Mouse (Mus musculus) embryonic facial prominence, embryonic 15.5 days (tissue): ENCODE results near the gene Bbs5. TPM values are rescaled to one million over a fixed set of nuclear protein-coding genes. Genes with fewer than 3 reads are reported as not detected.
"Not testable (repeated sequence)": the region's sequence is repeated elsewhere in the genome, so short reads cannot be mapped to it uniquely, and the experiment has no call there.

Experiments used
- ATAC-seq: fragments of 200-750 bp; cut with Nextera tagmentation; 2 replicates; pipeline ENCODE4 v1.8.0; 2017; ENCODE audit warnings: low read depth, moderate TSS enrichment; ENCODE audit not compliant: insufficient number of reproducible peaks, low FRiP score, low TSS enrichment
- H3K27ac ChIP-seq: fragments of 300-500 bp; sonication (generic); replicated peaks from 2 replicates; pipeline ENCODE4 v1.5.1; 2015; ENCODE audit warnings: mild to moderate bottlenecking, inconsistent platforms
- H3K27me3 ChIP-seq: fragments of 300-500 bp; sonication (generic); 2 replicates; pipeline ENCODE4 v1.6.1; 2015; ENCODE audit warnings: inconsistent platforms
- H3K36me3 ChIP-seq: fragments of 300-500 bp; sonication (generic); 2 replicates; pipeline ENCODE4 v1.6.1; 2015; ENCODE audit warnings: mild to moderate bottlenecking, inconsistent platforms
- H3K4me1 ChIP-seq: fragments of 300-500 bp; sonication (generic); 2 replicates; pipeline ENCODE4 v1.6.1; 2015; ENCODE audit warnings: inconsistent platforms
- H3K4me2 ChIP-seq: fragments of 300-500 bp; sonication (generic); replicated peaks from 2 replicates; pipeline ENCODE4 v1.6.1; 2015; ENCODE audit warnings: mild to moderate bottlenecking, inconsistent platforms
- H3K4me3 ChIP-seq: fragments of 300-500 bp; sonication (generic); replicated peaks from 2 replicates; pipeline ENCODE4 v1.5.1; 2015; ENCODE audit warnings: mild to moderate bottlenecking, inconsistent platforms
- H3K9ac ChIP-seq: fragments of 300-500 bp; sonication (generic); 2 replicates; pipeline ENCODE4 v1.6.1; 2015; ENCODE audit warnings: inconsistent platforms
- H3K9me3 ChIP-seq: fragments of 300-500 bp; sonication (generic); replicated peaks from 2 replicates; pipeline ENCODE4 v1.6.1; 2016; ENCODE audit warnings: inconsistent platforms
- WGBS: fragments of 180-500 bp; shearing (Covaris S2); methylation state at CpG from one replicate; pipeline ENCODE4 v1.1.7; 2015; 5-methylcytosine and 5-hydroxymethylcytosine counted together
- polyA plus RNA-seq: library from polyadenylated mRNA; unstranded; fragments of >200 nt; fragmentation: Nextera tagmentation; extraction: Ambion mirVana; gene quantifications from 2 replicates; pipeline ENCODE4 v1.2.1, GENCODE M21; 2015

Gene Bbs5
- polyA plus RNA-seq, 1 experiment from 2014 or later, result 25.4 TPM

- no peak overlapping the region for H3K4me2 ChIP-seq
- no peak overlapping the region for H3K27ac ChIP-seq
- no peaks in the 10 kb centered on the region for H3K9me3 ChIP-seq
- no peaks in the 10 kb centered on the region for H3K27me3 ChIP-seq
- no peak overlapping the region for H3K9ac ChIP-seq
- WGBS, result 64% methylated on average over 5 of the region's 5 CpGs
- no peak for ATAC-seq
- 0 out of 2 replicates have a peak, but pooled peaks cover 4% of the 10 kb centered on the region for H3K36me3 ChIP-seq
- no peaks in the 10 kb centered on the region for H3K4me1 ChIP-seq
- H3K4me3 ChIP-seq, result no peak overlapping the region
Observed at GRCm38 (mm10) chr2:69673723-69674122, 26.8 kb downstream of the Bbs5 start.

DNA sequence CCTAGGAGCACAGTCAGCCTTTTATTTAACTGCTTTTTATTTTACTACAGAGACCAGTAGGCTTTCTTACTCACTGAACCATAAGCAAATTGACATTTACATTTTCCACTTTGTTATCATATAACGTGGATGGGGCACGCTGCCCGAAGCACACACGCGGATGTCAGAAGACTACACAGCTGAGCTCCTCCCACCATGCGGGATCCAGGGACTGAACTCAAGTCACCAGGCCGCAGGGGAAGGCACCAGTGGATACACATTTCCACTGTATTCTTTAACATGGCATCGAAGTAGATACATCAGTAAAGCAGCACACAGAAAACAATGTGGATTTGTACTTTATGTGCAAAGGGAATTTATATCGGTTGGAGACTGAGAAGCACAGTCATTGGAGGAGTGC lies 28.3 kb downstream of the Bbs5 start:
- H3K4me2 ChIP-seq, result no peak overlapping the region
- H3K9ac ChIP-seq, result no peak overlapping the region
- H3K9me3 ChIP-seq, result no peaks in the 10 kb centered on the region
- H3K27ac ChIP-seq, result no peak overlapping the region
- H3K27me3 ChIP-seq, result no peaks in the 10 kb centered on the region
- ATAC-seq, result no peak
- no peak overlapping the region for H3K4me3 ChIP-seq
- 86% methylated on average over 9 of the region's 9 CpGs for WGBS
- H3K4me1 ChIP-seq, result no peaks in the 10 kb centered on the region
- peaks cover 8% of the 10 kb centered on the region; the same call in 1 of the 2 replicates for H3K36me3 ChIP-seq

- 66% methylated on average over 2 of the region's 2 CpGs for WGBS
- Histone ChIP-seq H3K4me3 (no peak overlapping the region), H3K27ac (no peak overlapping the region), H3K27me3 (no peaks in the 10 kb centered on the region), H3K4me2 (no peak overlapping the region), H3K9me3 (no peaks in the 10 kb centered on the region), H3K36me3 (peaks cover 4% of the 10 kb centered on the region; the same call in 1 of the 2 replicates), H3K4me1 (no peaks in the 10 kb centered on the region), H3K9ac (no peak overlapping the region)
- no peak for ATAC-seq
Observed at GRCm38 (mm10) chr2:69676713-69677112, 29.7 kb downstream of the Bbs5 start.

- not testable (repeated sequence) for H3K4me1 ChIP-seq, H3K27me3 ChIP-seq, H3K9me3 ChIP-seq, H3K36me3 ChIP-seq, H3K4me2 ChIP-seq, H3K4me3 ChIP-seq, ATAC-seq, H3K27ac ChIP-seq, H3K9ac ChIP-seq
- WGBS, result 77% methylated on average over 2 of the region's 2 CpGs
Observed at GRCm38 (mm10) chr2:69677215-69677614, 30.2 kb downstream of the Bbs5 start.

DNA sequence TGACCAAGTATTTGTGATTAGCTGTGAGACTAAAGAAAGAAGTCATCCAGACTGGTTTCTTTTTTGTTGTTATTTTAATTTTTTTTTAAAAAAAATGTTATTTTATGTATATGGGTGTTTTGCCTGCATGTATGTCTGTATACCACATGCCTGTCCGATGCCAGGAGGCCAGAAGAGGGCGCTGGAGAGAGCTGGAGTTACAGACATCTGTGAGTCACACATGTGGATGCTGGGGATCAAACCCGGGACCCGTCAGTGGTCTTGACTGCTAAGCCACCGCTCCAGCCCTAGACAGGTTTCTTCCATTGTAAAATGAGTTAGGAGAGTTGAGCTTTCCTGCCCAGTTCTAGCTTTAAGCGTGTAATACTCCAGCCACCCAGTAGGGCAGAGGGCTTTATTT lies 33.0 kb downstream of the Bbs5 start:
- no peak for ATAC-seq
- 62% methylated on average over 6 of the region's 6 CpGs for WGBS
- Histone ChIP-seq H3K9ac (no peak overlapping the region), H3K9me3 (no peaks in the 10 kb centered on the region), H3K4me1 (no peaks in the 10 kb centered on the region), H3K4me3 (no peak overlapping the region), H3K36me3 (peaks cover 4% of the 10 kb centered on the region; the same call in 1 of the 2 replicates), H3K27ac (no peak overlapping the region), H3K4me2 (no peak overlapping the region), H3K27me3 (no peaks in the 10 kb centered on the region)

DNA sequence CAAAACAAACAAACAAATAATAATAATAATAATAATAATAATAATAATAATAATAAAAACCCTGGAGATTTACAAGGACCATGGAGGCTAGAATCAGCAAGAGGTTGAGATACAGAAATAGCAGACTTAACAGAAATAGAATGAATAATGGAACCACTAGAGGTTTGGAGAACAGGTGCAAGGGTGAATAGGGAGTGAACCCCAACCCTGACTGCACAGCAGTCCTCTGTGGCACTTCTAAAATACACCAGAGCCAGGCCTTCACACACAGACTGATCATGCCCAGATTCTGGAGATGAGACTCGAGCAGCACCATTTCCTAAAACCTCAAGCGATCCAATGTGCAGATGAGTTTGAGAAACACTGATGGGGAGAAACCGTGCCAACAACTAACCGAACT lies 35.0 kb downstream of the Bbs5 start:
- Histone ChIP-seq H3K27ac (no peak overlapping the region), H3K4me1 (no peaks in the 10 kb centered on the region), H3K4me3 (no peak overlapping the region), H3K36me3 (peaks cover 9% of the 10 kb centered on the region; the same call in 1 of the 2 replicates), H3K4me2 (no peak overlapping the region), H3K9ac (no peak overlapping the region), H3K27me3 (no peaks in the 10 kb centered on the region), H3K9me3 (no peaks in the 10 kb centered on the region)
- ATAC-seq, result no peak
- WGBS, result 87% methylated on average over 4 of the region's 4 CpGs

DNA sequence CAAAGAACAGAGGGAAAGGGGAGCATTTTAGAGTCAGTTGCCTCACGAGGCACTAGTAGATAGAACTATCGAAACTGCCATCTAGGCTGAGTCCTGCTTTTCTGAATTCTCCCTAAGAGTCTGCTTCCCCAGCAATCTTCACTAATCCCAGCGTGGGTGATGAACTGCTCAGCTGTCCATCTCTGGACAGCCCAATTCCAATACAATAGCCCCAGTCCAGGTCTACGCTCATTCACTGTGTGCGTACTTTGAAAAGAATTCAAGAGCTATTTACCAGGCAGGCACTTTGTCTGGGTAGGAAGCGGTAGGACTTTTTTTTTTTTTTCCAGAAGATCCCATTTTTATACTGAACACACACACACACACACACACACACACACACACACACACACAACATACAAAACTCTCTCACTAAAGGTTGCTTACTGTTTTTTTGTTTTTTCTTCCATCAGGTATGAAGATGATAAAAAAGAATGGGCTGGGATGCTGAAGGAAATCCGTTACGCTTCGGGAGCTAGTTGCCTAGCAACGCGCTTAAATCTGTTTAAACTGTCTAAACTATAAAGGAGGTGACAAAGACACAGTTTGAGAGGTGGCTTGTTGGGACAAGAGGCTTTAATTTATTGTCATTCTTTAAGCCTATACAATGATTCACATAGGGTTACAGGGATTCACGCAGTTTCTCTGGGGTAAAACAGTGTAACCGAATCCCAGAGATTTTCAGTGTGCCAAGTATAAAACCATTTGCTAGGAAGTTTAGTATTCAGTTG lies 36.2 kb downstream of the Bbs5 start:
- no peak for ATAC-seq
- Histone ChIP-seq H3K27ac (no peak overlapping the region), H3K9ac (no peak overlapping the region), H3K4me1 (no peaks in the 10 kb centered on the region), H3K36me3 (peaks cover 14% of the 10 kb centered on the region; the same call in 1 of the 2 replicates), H3K4me3 (no peak overlapping the region), H3K27me3 (no peaks in the 10 kb centered on the region), H3K4me2 (no peak overlapping the region), H3K9me3 (no peaks in the 10 kb centered on the region)
- 82% methylated on average over 13 of the region's 13 CpGs for WGBS

DNA sequence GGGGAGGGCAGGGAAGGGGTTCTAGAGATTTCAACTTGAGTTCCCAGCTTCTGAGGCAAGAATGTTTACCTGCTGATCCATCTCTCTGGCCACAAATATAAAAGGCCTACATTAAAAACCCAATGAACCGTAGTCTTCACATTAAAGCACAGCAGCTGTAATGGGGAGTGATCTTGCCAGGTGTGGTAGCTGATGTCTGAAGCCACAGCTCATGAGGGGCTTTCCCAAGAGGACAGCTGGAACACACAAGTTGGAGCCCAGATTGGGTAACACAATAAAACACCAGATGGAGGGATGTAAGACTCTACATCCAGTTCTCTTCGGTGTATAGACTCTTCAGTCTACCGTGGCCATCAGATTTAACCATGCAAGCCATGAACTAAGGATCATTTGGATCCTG lies 37.5 kb downstream of the Bbs5 start:
- Histone ChIP-seq H3K9me3 (no peaks in the 10 kb centered on the region), H3K4me1 (no peaks in the 10 kb centered on the region), H3K27me3 (no peaks in the 10 kb centered on the region), H3K27ac (no peak overlapping the region), H3K36me3 (peaks cover 13% of the 10 kb centered on the region), H3K4me3 (no peak overlapping the region), H3K9ac (no peak overlapping the region), H3K4me2 (no peak overlapping the region)
- WGBS, result 87% methylated on average over 3 of the region's 3 CpGs
- ATAC-seq, result no peak

DNA sequence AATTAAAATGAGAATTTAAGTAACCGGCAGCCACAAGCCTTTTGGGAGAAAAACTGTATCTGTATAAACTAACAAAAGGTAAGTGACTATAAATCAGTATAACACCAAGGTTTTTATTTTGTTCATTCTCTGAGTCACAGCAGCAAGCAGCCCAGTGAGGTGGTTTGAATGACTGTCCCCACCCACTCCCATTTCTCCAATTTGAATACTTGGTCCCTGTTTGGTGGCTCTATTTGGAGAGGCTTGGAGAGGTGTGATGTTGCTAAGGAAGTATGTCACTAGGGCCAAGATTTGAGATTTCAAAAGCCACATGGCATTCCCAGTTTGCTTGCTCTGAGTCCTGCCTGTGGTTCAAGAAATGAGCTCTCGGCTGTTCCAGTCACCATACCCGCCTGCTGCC lies 43.2 kb downstream of the Bbs5 start:
- no peaks in the 10 kb centered on the region for H3K9me3 ChIP-seq
- no peak for ATAC-seq
- no peak overlapping the region for H3K4me3 ChIP-seq
- H3K4me2 ChIP-seq, result no peak overlapping the region
- no peak overlapping the region for H3K27ac ChIP-seq
- peaks cover 41% of the 10 kb centered on the region for H3K36me3 ChIP-seq
- WGBS, result 91% methylated on average over 3 of the region's 3 CpGs
- no peak overlapping the region for H3K9ac ChIP-seq
- H3K27me3 ChIP-seq, result no peaks in the 10 kb centered on the region
- H3K4me1 ChIP-seq, result no peaks in the 10 kb centered on the region

DNA sequence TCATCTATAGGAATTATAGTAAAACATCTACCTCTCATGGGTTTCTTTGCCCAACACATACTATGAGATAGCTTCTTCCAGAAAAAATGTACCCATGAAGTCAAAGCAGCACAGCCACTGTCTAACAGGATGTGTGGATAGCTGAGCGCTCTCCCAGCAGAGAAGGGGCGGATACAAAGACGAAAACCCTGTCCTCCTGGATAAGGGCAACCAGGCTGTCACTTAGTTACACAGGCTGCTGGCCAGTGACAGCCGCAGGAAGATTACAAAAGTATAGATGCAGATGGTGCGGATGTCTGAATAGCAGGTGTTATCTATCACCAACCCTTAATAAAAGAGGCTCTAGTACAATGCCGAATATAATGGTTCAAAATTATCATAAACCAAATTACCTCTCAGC lies 43.9 kb downstream of the Bbs5 start:
- Histone ChIP-seq H3K4me1 (no peaks in the 10 kb centered on the region), H3K27ac (no peak overlapping the region), H3K9me3 (no peaks in the 10 kb centered on the region), H3K4me3 (no peak overlapping the region), H3K9ac (no peak overlapping the region), H3K27me3 (no peaks in the 10 kb centered on the region), H3K36me3 (peaks cover 41% of the 10 kb centered on the region), H3K4me2 (no peak overlapping the region)
- 94% methylated on average over 6 of the region's 6 CpGs for WGBS
- no peak for ATAC-seq

- Histone ChIP-seq H3K4me1 (no peaks in the 10 kb centered on the region), H3K36me3 (peaks cover 32% of the 10 kb centered on the region)
Observed at GRCm38 (mm10) chr2:69693501-69693900, 46.5 kb downstream of the Bbs5 start.

DNA sequence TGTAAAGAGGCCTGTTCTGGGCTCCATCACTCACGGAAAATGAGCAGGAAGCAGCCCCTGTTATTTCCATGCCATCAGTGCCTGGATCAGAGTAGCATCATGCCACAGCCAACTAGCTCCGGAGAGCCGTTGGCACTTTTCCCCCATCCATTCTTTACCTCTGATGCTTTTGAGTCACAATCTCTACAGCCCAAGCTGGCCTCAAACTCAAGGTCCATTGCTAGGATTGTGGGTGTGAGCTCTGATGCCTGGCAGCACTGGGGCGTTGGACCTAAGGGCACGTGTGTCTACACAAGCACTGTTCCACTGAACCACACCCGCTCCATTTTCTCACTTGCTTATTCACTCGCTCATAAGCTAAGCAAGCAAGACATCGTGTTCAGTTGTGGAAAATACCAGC lies 53.5 kb downstream of the Bbs5 start:
- no peak overlapping the region for H3K27ac ChIP-seq
- H3K4me1 ChIP-seq, result no peaks in the 10 kb centered on the region
- no peak overlapping the region for H3K9ac ChIP-seq
- 93% methylated on average over 8 of the region's 8 CpGs for WGBS
- H3K27me3 ChIP-seq, result no peaks in the 10 kb centered on the region
- no peak overlapping the region for H3K4me2 ChIP-seq
- no peak for ATAC-seq
- no peak overlapping the region for H3K4me3 ChIP-seq
- H3K9me3 ChIP-seq, result no peaks in the 10 kb centered on the region
- H3K36me3 ChIP-seq, result peaks cover 40% of the 10 kb centered on the region

More at GRCm38 (mm10) chr2:69693501-69693900, 46.5 kb downstream of the Bbs5 start:
- Histone ChIP-seq H3K4me2 (no peak overlapping the region), H3K27ac (no peak overlapping the region), H3K9ac (no peak overlapping the region), H3K4me3 (no peak overlapping the region), H3K9me3 (no peaks in the 10 kb centered on the region), H3K27me3 (no peaks in the 10 kb centered on the region)
- no peak for ATAC-seq
- WGBS, result 91% methylated on average over 11 of the region's 11 CpGs
